ENCODE assay signal across 9 mouse cellular contexts in the genomic region with DNA sequence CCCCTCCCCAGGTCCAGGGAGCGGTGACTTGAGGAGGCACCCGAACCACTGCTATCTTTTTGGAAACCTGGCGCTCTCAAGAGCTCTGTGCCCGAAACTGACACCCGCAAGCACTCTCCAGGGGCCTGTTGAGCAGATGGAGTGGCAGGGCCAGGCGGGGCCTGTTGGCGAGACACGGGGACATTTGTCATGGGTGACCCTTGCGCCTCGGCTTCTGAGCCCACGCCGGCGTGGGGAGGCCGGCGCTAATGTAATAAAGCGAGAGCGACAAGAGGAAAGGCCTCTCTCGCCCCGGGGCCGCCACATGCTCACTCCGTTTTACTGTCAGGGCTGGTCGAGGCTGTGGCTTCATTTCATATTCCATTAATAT.
DNase-seq lines count a peak whose midpoint lies in the region; ATAC-seq and TF ChIP-seq lines count a peak whose summit lies in the region.
"Had no signal": no experiment of that assay in that cellular context is flagged by ENCODE, and none has a peak within 500 bp of the region (broad histone marks: within the 10 kb centered on the region; RNA-seq: fewer than 3 reads in every experiment).

No protein-coding gene starts in this region.

- H3K4me2 ChIP-seq in forebrain, embryonic 12.5 days = peak overlapping the region; percentile 44
- 0 out of 2 replicates have a peak overlapping the region, but pooled peaks have one; percentile 9 for H3K4me2 ChIP-seq in intestine, embryonic 16.5 days (ENCODE audit: low read depth, low read length)
- peak overlapping the region; percentile 53 for H3K4me2 ChIP-seq in neural tube, embryonic 12.5 days (replicated peaks)

- H3K27ac ChIP-seq in kidney, adult 2 months (ENCODE audit: insufficient read depth, low read depth, low read length) = no peak overlapping the region
- H3K27ac ChIP-seq in forebrain, embryonic 12.5 days = no peak overlapping the region
- H3K27ac ChIP-seq in intestine, embryonic 16.5 days (ENCODE audit: low read length) = no peak overlapping the region
- H3K27ac ChIP-seq in neural tube, embryonic 12.5 days = no peak overlapping the region

- intact Hi-C loops in gastrocnemius, postnatal 36 days (cut with DNase I) = no loop called here

- TF ChIP-seq CTCF in kidney, adult 2 months (conservative IDR thresholded peaks at IDR 0.05; ENCODE audit: insufficient read depth, insufficient read length, low read depth, low read length) = no peak

- no peaks in the 10 kb centered on the region for H3K9me3 ChIP-seq in forebrain, embryonic 12.5 days
- H3K9me3 ChIP-seq in intestine, embryonic 16.5 days (ENCODE audit: control insufficient read depth, low read length) = no peaks in the 10 kb centered on the region
- H3K9me3 ChIP-seq in neural tube, embryonic 12.5 days = no peaks in the 10 kb centered on the region

- no peaks in the 10 kb centered on the region for H3K36me3 ChIP-seq in kidney, adult 2 months (ENCODE audit: control insufficient read depth, insufficient read depth, low read length)
- H3K36me3 ChIP-seq in forebrain, embryonic 12.5 days (replicated peaks) = no peaks in the 10 kb centered on the region
- no peaks in the 10 kb centered on the region for H3K36me3 ChIP-seq in intestine, embryonic 16.5 days (ENCODE audit: control insufficient read depth, insufficient read depth, low read length)
- H3K36me3 ChIP-seq in neural tube, embryonic 12.5 days = no peaks in the 10 kb centered on the region

- no peak for TF ChIP-seq POLR2A in kidney, adult 2 months (IDR thresholded peaks at IDR 0.05; ENCODE audit: low read depth, low read length)

- peaks cover 6% of the 10 kb centered on the region for H3K27me3 ChIP-seq in kidney, adult 2 months (replicated peaks; ENCODE audit: control insufficient read depth, insufficient read depth, low read length)
- peaks cover 79% of the 10 kb centered on the region for H3K27me3 ChIP-seq in forebrain, embryonic 12.5 days
- H3K27me3 ChIP-seq in intestine, embryonic 16.5 days (replicated peaks; ENCODE audit: control insufficient read depth, insufficient read depth, low read length) = peaks cover 68% of the 10 kb centered on the region
- H3K27me3 ChIP-seq in neural tube, embryonic 12.5 days (replicated peaks) = peaks cover 87% of the 10 kb centered on the region

- peak; percentile 36 for DNase-seq in kidney, postnatal 10 days
- no peak for DNase-seq in kidney, adult 2 months
- no peak for DNase-seq in thymus, postnatal 4 days
- DNase-seq in cerebellum, postnatal 14 days = no peak
- no peak for DNase-seq in gastrocnemius, postnatal 36 days
- DNase-seq: cerebellum, adult 8-10 months had no signal

- WGBS in kidney, adult 2 months = 40% methylated on average over 22 of the region's 22 CpGs
- WGBS in forebrain, embryonic 12.5 days = 1% methylated on average over 22 of the region's 22 CpGs
- WGBS in intestine, embryonic 16.5 days = 6% methylated on average over 22 of the region's 22 CpGs
- under 1% methylated on average over 22 of the region's 22 CpGs for WGBS in neural tube, embryonic 12.5 days

- peaks cover 3% of the 10 kb centered on the region; the same call in 1 of the 2 replicates for H3K4me1 ChIP-seq in kidney, adult 2 months (ENCODE audit: control insufficient read depth, insufficient read depth, low read length)
- peaks cover 26% of the 10 kb centered on the region for H3K4me1 ChIP-seq in forebrain, embryonic 12.5 days
- H3K4me1 ChIP-seq in intestine, embryonic 16.5 days (ENCODE audit: control insufficient read depth, insufficient read depth, low read length) = peaks cover 13% of the 10 kb centered on the region; the same call in 1 of the 2 replicates
- H3K4me1 ChIP-seq in neural tube, embryonic 12.5 days = peaks cover 22% of the 10 kb centered on the region

- H3K4me3 ChIP-seq in kidney, adult 2 months (ENCODE audit: insufficient read depth, low read depth, low read length) = no peak overlapping the region
- 0 out of 2 replicates have a peak overlapping the region, but pooled peaks have one; percentile 20 for H3K4me3 ChIP-seq in forebrain, embryonic 12.5 days (replicated peaks)
- peak overlapping the region; percentile 30; the same call in 1 of the 2 replicates for H3K4me3 ChIP-seq in intestine, embryonic 16.5 days (ENCODE audit: low read length)
- H3K4me3 ChIP-seq in neural tube, embryonic 12.5 days = no peak overlapping the region

- H3K9ac ChIP-seq in forebrain, embryonic 12.5 days = no peak overlapping the region
- H3K9ac ChIP-seq in intestine, embryonic 16.5 days (ENCODE audit: low read depth, low read length) = no peak overlapping the region
- no peak overlapping the region for H3K9ac ChIP-seq in neural tube, embryonic 12.5 days

- peak; percentile 37; the same call in 1 of the 2 replicates for ATAC-seq in forebrain, embryonic 12.5 days (ENCODE audit: low FRiP score)
- no peak for ATAC-seq in intestine, embryonic 16.5 days
- ATAC-seq in neural tube, embryonic 12.5 days (ENCODE audit: low FRiP score, low read depth) = peak; percentile 55

Comparison
In these comparisons a context has a peak if more than half of its experiments do, and no peak if none do; other contexts are left out.
1. H3K4me3 ChIP-seq: peak in forebrain, embryonic 12.5 days (single experiment) and intestine, embryonic 16.5 days (single experiment); none in kidney, adult 2 months (single experiment) and neural tube, embryonic 12.5 days (single experiment).
2. Peak in every context shown above with its lines, with median percentiles within 50 percentile points of each other: H3K4me2 ChIP-seq.